Mouse (Mus musculus): Measurements from ENCODE around the gene Yeats4. TPM values are rescaled to one million over a fixed set of nuclear protein-coding genes. Genes with fewer than 3 reads are reported as not detected.
"Not testable (repeated sequence)": the region's sequence is repeated elsewhere in the genome, so short reads cannot be mapped to it uniquely, and the experiment has no call there.

Yeats4 gene
- polyA plus RNA-seq, 1 experiment from 2014 or later = 43.5 TPM

GRCm38 (mm10) chr10:117217246-117217840 lies 7.0 kb downstream of the Yeats4 start:
- WGBS = 76% methylated on average over 20 of the region's 20 CpGs
- no peak for TF ChIP-seq CTCF (IDR thresholded peaks at IDR 0.05; ENCODE audit: low read depth)
- H3K27me3 ChIP-seq (replicated peaks; ENCODE audit: control insufficient read depth, insufficient read depth, low read length) = no peaks in the 10 kb centered on the region
- no peaks in the 10 kb centered on the region for H3K9me3 ChIP-seq (ENCODE audit: control insufficient read depth)
- H3K9ac ChIP-seq (ENCODE audit: low read depth, low read length) = no peak overlapping the region
- H3K4me1 ChIP-seq (replicated peaks; ENCODE audit: control insufficient read depth, insufficient read depth, low read length) = no peaks in the 10 kb centered on the region
- peaks cover 69% of the 10 kb centered on the region for H3K36me3 ChIP-seq (ENCODE audit: control insufficient read depth, insufficient read depth)
- H3K4me3 ChIP-seq (ENCODE audit: low read depth, low read length) = no peak overlapping the region
- H3K4me2 ChIP-seq (replicated peaks; ENCODE audit: low read depth) = no peak overlapping the region
- ATAC-seq = peak; percentile 36
- H3K27ac ChIP-seq (ENCODE audit: low read depth, low read length) = no peak overlapping the region; the same call in 1 of the 2 replicates

- TF ChIP-seq CTCF (IDR thresholded peaks at IDR 0.05; ENCODE audit: low read depth) = peak; percentile 89
- H3K4me3 ChIP-seq (ENCODE audit: low read depth, low read length) = no peak overlapping the region
- no peak overlapping the region for H3K9ac ChIP-seq (ENCODE audit: low read depth, low read length)
- 73% methylated on average over 5 of the region's 5 CpGs for WGBS
- H3K4me2 ChIP-seq (replicated peaks; ENCODE audit: low read depth) = no peak overlapping the region
- no peaks in the 10 kb centered on the region for H3K4me1 ChIP-seq (replicated peaks; ENCODE audit: control insufficient read depth, insufficient read depth, low read length)
- H3K27me3 ChIP-seq (replicated peaks; ENCODE audit: control insufficient read depth, insufficient read depth, low read length) = no peaks in the 10 kb centered on the region
- H3K36me3 ChIP-seq (ENCODE audit: control insufficient read depth, insufficient read depth) = peaks cover 64% of the 10 kb centered on the region
- H3K27ac ChIP-seq (ENCODE audit: low read depth, low read length) = no peak overlapping the region
- ATAC-seq = 0 out of 2 replicates have a peak, but pooled peaks have one; percentile 39
- H3K9me3 ChIP-seq (ENCODE audit: control insufficient read depth) = no peaks in the 10 kb centered on the region
Measured at GRCm38 (mm10) chr10:117216793-117217192, 7.5 kb downstream of the Yeats4 start.

GRCm38 (mm10) chr10:117216132-117216495 lies 8.2 kb downstream of the Yeats4 start:
- 0 out of 2 replicates have a peak, but pooled peaks have one; percentile 18 for ATAC-seq
- no peak for TF ChIP-seq CTCF (IDR thresholded peaks at IDR 0.05; ENCODE audit: low read depth)
- Histone ChIP-seq H3K27me3 (replicated peaks; ENCODE audit: control insufficient read depth, insufficient read depth, low read length) (no peaks in the 10 kb centered on the region), H3K4me1 (replicated peaks; ENCODE audit: control insufficient read depth, insufficient read depth, low read length) (no peaks in the 10 kb centered on the region), H3K9ac (ENCODE audit: low read depth, low read length) (no peak overlapping the region), H3K36me3 (ENCODE audit: control insufficient read depth, insufficient read depth) (peaks cover 59% of the 10 kb centered on the region), H3K27ac (ENCODE audit: low read depth, low read length) (peak overlapping the region; percentile 9; the same call in 1 of the 2 replicates), H3K9me3 (ENCODE audit: control insufficient read depth) (no peaks in the 10 kb centered on the region), H3K4me2 (replicated peaks; ENCODE audit: low read depth) (no peak overlapping the region), H3K4me3 (ENCODE audit: low read depth, low read length) (no peak overlapping the region)
- WGBS = 95% methylated on average over 9 of the region's 9 CpGs

GRCm38 (mm10) chr10:117215409-117216131 lies 8.7 kb downstream of the Yeats4 start:
- Histone ChIP-seq H3K9ac (ENCODE audit: low read depth, low read length) (no peak overlapping the region), H3K4me2 (replicated peaks; ENCODE audit: low read depth) (no peak overlapping the region), H3K27me3 (replicated peaks; ENCODE audit: control insufficient read depth, insufficient read depth, low read length) (no peaks in the 10 kb centered on the region), H3K36me3 (ENCODE audit: control insufficient read depth, insufficient read depth) (peaks cover 57% of the 10 kb centered on the region), H3K27ac (ENCODE audit: low read depth, low read length) (no peak overlapping the region), H3K4me1 (replicated peaks; ENCODE audit: control insufficient read depth, insufficient read depth, low read length) (no peaks in the 10 kb centered on the region), H3K9me3 (ENCODE audit: control insufficient read depth) (no peaks in the 10 kb centered on the region), H3K4me3 (ENCODE audit: low read depth, low read length) (no peak overlapping the region)
- 87% methylated on average over 25 of the region's 25 CpGs for WGBS
- ATAC-seq = no peak
- TF ChIP-seq CTCF (IDR thresholded peaks at IDR 0.05; ENCODE audit: low read depth) = no peak

GRCm38 (mm10) chr10:117211023-117211422 lies 13.3 kb downstream of the Yeats4 start:
- WGBS = 85% methylated on average over 6 of the region's 6 CpGs
- ATAC-seq = no peak
- Histone ChIP-seq H3K27ac (ENCODE audit: low read depth, low read length) (no peak overlapping the region), H3K4me3 (ENCODE audit: low read depth, low read length) (no peak overlapping the region), H3K9ac (ENCODE audit: low read depth, low read length) (no peak overlapping the region), H3K4me1 (replicated peaks; ENCODE audit: control insufficient read depth, insufficient read depth, low read length) (no peaks in the 10 kb centered on the region), H3K9me3 (ENCODE audit: control insufficient read depth) (no peaks in the 10 kb centered on the region), H3K27me3 (replicated peaks; ENCODE audit: control insufficient read depth, insufficient read depth, low read length) (no peaks in the 10 kb centered on the region), H3K4me2 (replicated peaks; ENCODE audit: low read depth) (no peak overlapping the region), H3K36me3 (ENCODE audit: control insufficient read depth, insufficient read depth) (peaks cover 20% of the 10 kb centered on the region)
- TF ChIP-seq CTCF (IDR thresholded peaks at IDR 0.05; ENCODE audit: low read depth) = no peak

GRCm38 (mm10) chr10:117209469-117209938 lies 14.8 kb downstream of the Yeats4 start:
- Histone ChIP-seq H3K4me2 (replicated peaks; ENCODE audit: low read depth) (peak overlapping the region; percentile 61), H3K27ac (ENCODE audit: low read depth, low read length) (no peak overlapping the region), H3K36me3 (ENCODE audit: control insufficient read depth, insufficient read depth) (peaks cover 5% of the 10 kb centered on the region; the same call in 1 of the 2 replicates), H3K9me3 (ENCODE audit: control insufficient read depth) (no peaks in the 10 kb centered on the region), H3K4me1 (replicated peaks; ENCODE audit: control insufficient read depth, insufficient read depth, low read length) (no peaks in the 10 kb centered on the region), H3K9ac (ENCODE audit: low read depth, low read length) (no peak overlapping the region), H3K27me3 (replicated peaks; ENCODE audit: control insufficient read depth, insufficient read depth, low read length) (no peaks in the 10 kb centered on the region), H3K4me3 (ENCODE audit: low read depth, low read length) (peak overlapping the region; percentile 19; the same call in 1 of the 2 replicates)
- 9% methylated on average over 11 of the region's 11 CpGs for WGBS
- TF ChIP-seq CTCF (IDR thresholded peaks at IDR 0.05; ENCODE audit: low read depth) = peak; percentile 86
- ATAC-seq = peak; percentile 53; the same call in 1 of the 2 replicates

GRCm38 (mm10) chr10:117208787-117209186 lies 15.5 kb downstream of the Yeats4 start:
- H3K4me3 ChIP-seq (ENCODE audit: low read depth, low read length); H3K9me3 ChIP-seq (ENCODE audit: control insufficient read depth); H3K27me3 ChIP-seq (replicated peaks; ENCODE audit: control insufficient read depth, insufficient read depth, low read length); ATAC-seq; H3K27ac ChIP-seq (ENCODE audit: low read depth, low read length); H3K4me1 ChIP-seq (replicated peaks; ENCODE audit: control insufficient read depth, insufficient read depth, low read length); H3K9ac ChIP-seq (ENCODE audit: low read depth, low read length); H3K4me2 ChIP-seq (replicated peaks; ENCODE audit: low read depth); H3K36me3 ChIP-seq (ENCODE audit: control insufficient read depth, insufficient read depth): not testable (repeated sequence)
- 90% methylated on average over 6 of the region's 6 CpGs for WGBS

All from intestine, postnatal 0 days (tissue).